Mouse (Mus musculus) embryo, embryonic 10.5 days (tissue): ENCODE measurements at regions not wholly inside any gene's neighbourhood (a gene's known extent, or its start where the extent isn't known, plus 50 kb on each side); places are given as distances from the start of the nearest gene placed in this dataset.

Experiments
- DNase-seq: peaks from one replicate; pipeline ENCODE4 v3.0.0-alpha.2; 2015; ENCODE audit warnings: low spot score

DNA sequence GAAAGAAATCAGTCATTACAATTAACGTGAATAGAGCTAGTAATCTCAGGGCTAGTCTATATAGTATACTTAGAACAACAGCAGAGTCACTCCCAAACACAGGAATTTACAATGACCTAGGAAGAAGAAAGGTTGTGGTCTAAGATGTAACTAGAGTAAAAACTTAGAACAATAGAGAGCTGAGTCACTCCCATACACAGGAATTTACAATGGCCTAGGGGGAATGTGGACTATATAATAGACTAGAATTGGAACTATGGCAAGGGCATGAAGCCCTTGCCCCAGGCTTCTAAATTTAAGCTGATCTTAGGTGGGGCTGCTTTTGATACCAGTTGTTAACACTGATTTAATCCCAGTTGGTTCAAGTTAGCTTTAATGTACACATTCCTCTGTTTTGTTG, 1956.9 kb upstream of the Cdh20 start:
- DNase-seq: no peak

DNA sequence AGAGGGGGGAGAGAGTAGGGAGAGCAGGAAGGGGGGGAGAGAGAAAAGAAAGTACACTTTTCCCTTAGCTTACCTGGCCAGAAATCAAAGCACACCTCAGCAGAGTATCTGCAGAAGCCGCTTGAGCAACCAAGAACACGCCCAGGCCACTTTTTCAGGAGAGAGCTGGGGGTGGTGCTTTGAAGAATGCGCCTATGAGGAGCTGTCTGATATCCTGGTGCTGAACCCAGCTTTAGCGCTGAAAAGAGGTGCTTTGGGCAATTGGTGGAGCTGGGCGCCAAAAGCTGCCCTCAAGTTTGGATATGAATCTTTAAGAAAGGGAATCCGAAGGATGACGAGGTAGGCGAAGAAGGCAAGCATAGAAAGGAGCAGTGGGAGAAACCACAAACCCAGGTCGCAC, 1943.3 kb upstream of the Cdh20 start:
- peak; percentile 17 for DNase-seq

DNA sequence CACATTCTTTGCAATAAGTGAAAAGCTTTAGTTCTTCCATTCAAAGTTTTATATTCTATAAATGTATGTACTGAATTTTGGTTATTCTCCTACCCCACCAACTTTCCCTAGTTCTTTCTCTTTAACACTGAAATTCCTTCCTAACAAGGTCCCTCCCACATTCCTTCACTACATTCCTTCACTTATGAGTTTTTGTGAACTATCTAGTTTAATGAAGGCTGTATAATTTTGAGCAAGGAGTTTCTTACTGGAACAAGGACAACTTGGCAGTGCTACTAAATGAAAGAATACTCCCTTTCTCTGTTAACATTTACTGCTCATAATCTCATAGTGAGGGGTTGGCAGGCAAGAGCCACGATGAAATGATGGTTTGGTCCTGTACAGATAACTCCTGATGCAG, 1905.9 kb upstream of the Cdh20 start:
- DNase-seq: no peak

DNA sequence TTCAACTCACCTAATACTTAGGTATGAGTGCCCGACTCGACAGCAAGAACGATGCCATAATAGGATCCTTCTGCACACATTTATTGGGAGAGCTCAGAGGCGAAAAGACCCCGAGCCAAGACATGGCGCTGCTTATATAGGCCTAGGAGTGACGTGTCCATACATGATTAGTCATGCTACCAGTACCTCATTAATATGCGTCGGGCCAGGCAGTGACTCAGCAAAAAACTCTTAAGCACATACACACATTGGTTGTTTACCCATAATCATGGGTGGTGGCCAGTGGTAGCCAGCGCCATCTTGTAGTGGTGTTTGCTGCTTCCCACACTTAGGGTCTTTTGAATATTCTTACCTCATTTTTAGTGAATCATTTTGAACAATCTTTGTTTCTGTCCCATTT, 1889.2 kb upstream of the Cdh20 start:
- no peak for DNase-seq

DNA sequence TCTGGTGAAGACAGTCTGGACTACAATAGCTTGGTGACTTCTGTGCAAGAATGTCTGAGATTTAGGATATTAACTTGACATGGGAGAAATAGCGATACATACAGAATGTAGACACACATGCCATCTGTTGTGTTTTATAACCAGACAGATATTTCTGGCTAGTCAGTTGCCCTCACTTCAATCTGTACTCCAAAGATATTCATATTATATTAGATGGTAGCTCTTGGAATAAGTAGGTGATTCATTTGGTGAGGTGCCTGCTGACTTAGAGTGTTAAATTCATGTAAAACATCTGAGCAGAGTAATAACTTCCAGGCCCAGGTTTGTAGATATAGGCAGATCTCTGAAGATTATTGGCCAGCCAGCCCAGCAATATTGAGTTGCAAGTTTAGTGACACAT, 1869.2 kb upstream of the Cdh20 start:
- no peak for DNase-seq

DNA sequence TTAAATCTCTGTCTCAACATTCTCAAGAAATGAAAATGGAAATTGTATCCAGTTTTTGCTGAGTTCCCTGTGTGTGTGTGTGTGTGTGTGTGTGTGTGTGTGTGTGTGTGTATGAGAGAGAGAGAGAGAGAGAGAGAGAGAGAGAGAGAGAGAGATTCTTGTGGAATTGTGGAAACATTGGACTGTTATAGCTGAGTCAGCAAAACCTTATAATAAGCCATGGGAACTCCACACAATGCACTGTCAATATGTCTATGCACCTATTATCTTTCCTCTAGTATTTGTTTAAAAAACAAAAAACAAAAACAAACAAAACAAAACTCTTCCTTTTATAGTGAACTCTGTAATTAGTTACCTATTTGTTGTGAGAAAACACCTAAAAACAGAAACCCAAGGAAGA, 1845.2 kb upstream of the Cdh20 start:
- no peak for DNase-seq
